Mouse (Mus musculus): ENCODE results near the gene Vmn2r7. TPM values are rescaled to one million over a fixed set of nuclear protein-coding genes. Genes with fewer than 3 reads are reported as not detected.

Gene Vmn2r7
- polyA plus RNA-seq (2014; fragmentation: Illumina TruSeq; extraction: RNeasy Lipid Tissue Mini Kit (QIAGEN cat#74804); ENCODE audit: low read depth, low replicate concordance): not detected

DNA sequence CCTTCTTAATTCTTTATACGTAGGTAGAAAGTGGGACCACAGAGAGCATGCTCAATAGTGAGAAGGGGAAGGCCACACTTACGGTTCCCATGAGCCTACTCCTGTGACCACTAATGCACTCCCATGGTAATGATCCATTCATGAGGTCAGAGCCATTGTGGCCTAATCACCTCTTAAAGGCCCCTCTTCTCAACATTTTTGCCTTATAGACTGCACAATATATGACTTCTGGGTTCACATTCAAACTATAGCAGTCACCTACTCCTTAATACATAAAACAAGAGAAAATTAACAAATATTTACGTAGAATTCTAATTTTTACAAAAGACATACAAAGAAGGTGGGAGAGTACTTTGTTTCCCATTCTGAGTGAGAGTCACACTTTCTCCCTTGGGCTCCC, at the start of gene Vmn2r7:
Gene Vmn2r7, minus strand, starts transcription at position 101 of the 400 bp plus-strand sequence.

